Mouse (Mus musculus): ENCODE measurements around the gene Kirrel3. TPM values are rescaled to one million over a fixed set of nuclear protein-coding genes. Genes with fewer than 3 reads are reported as not detected.

The Kirrel3 gene
- polyA plus RNA-seq, 1 experiment from 2014 or later: 5.3 TPM

GRCm38 (mm10) chr9:34695646-34696045, 210.0 kb downstream of the Kirrel3 start:
- DNase-seq (ENCODE audit: low spot score): no peak
- 80% methylated on average over 5 of the region's 5 CpGs for WGBS
- H3K27ac ChIP-seq (ENCODE audit: low read depth, low read length): no peak overlapping the region
- no peak overlapping the region for H3K4me2 ChIP-seq (ENCODE audit: low read depth, low read length, severe bottlenecking)
- H3K4me3 ChIP-seq (ENCODE audit: low read depth, low read length): no peak overlapping the region
- H3K9me3 ChIP-seq (ENCODE audit: control insufficient read depth, low read length): no peaks in the 10 kb centered on the region
- H3K27me3 ChIP-seq (ENCODE audit: control insufficient read depth, insufficient read depth, low read length): no peaks in the 10 kb centered on the region
- ATAC-seq (replicated peaks; ENCODE audit: low FRiP score): no peak
- H3K36me3 ChIP-seq (ENCODE audit: control insufficient read depth, insufficient read depth, low read length): no peaks in the 10 kb centered on the region
- no peak overlapping the region for H3K9ac ChIP-seq (ENCODE audit: low read length)
- no peaks in the 10 kb centered on the region for H3K4me1 ChIP-seq (replicated peaks; ENCODE audit: control insufficient read depth, insufficient read depth, low read length)

DNA sequence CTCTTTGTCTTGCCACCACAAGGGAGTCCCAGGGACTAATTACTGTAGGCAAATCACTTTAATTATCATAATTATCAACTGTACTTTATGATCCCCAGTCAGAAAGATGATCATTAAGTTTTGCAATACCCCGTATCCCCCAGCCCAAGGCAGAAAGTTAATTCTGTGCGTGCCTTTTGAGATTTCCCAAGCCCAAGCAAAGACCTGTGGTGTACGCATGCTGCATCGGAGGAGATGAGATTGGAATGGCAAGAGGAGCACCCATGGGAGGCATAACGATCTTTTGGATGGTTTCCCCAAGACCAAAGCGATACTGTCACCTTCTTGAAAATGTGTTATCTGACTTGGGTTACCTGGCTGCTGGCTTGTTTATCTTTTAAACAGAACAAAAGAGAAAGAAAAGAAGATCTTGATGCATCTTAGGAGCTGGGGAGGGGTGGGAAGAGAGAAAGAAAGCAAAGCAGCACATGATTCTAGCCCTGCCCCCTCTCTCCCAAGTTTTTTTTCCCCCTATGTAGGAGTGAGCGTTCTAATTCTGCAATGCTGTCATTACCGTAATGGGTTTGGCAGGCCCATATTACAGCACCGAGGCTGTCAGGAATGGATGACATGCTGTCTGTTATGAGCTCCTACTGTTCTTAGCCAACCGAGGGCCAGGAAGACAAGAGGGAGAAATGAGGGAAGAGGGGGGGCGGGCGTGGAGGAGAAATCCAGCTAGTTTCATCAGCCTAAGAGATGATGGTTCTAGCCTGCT, 218.0 kb downstream of the Kirrel3 start:
- Histone ChIP-seq H3K9me3 (ENCODE audit: control insufficient read depth, low read length) (no peaks in the 10 kb centered on the region), H3K9ac (ENCODE audit: low read length) (no peak overlapping the region), H3K27me3 (ENCODE audit: control insufficient read depth, insufficient read depth, low read length) (no peaks in the 10 kb centered on the region), H3K36me3 (ENCODE audit: control insufficient read depth, insufficient read depth, low read length) (no peaks in the 10 kb centered on the region), H3K4me2 (ENCODE audit: low read depth, low read length, severe bottlenecking) (no peak overlapping the region), H3K27ac (ENCODE audit: low read depth, low read length) (no peak overlapping the region), H3K4me3 (ENCODE audit: low read depth, low read length) (no peak overlapping the region), H3K4me1 (replicated peaks; ENCODE audit: control insufficient read depth, insufficient read depth, low read length) (peaks cover 2% of the 10 kb centered on the region; the same call in 1 of the 2 replicates)
- DNase-seq (ENCODE audit: low spot score): no peak
- 79% methylated on average over 12 of the region's 12 CpGs for WGBS
- ATAC-seq (replicated peaks; ENCODE audit: low FRiP score): no peak

DNA sequence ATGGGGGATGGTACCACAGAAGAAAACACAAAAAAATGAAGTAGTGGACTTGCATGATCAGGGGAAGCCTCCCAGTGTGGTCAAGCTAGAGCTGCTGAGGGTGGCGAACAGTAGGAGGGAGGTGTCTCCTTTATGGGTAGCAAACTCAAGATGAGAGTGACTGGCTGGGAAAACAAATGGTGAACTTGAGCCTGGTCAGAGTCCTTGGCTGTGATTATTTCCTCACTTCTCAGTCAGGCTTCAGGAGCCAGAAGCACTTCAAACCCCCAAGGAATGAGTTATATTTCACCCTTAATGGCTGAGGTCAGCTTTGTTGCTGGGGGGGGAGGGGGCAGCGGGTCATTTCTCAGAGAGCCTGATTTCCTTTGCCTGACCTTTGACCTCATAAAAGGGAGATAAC, 218.7 kb downstream of the Kirrel3 start:
- Histone ChIP-seq H3K9me3 (ENCODE audit: control insufficient read depth, low read length) (no peaks in the 10 kb centered on the region), H3K4me1 (replicated peaks; ENCODE audit: control insufficient read depth, insufficient read depth, low read length) (peaks cover 2% of the 10 kb centered on the region; the same call in 1 of the 2 replicates), H3K4me2 (ENCODE audit: low read depth, low read length, severe bottlenecking) (no peak overlapping the region), H3K36me3 (ENCODE audit: control insufficient read depth, insufficient read depth, low read length) (no peaks in the 10 kb centered on the region), H3K27me3 (ENCODE audit: control insufficient read depth, insufficient read depth, low read length) (no peaks in the 10 kb centered on the region), H3K4me3 (ENCODE audit: low read depth, low read length) (no peak overlapping the region), H3K27ac (ENCODE audit: low read depth, low read length) (no peak overlapping the region), H3K9ac (ENCODE audit: low read length) (no peak overlapping the region)
- DNase-seq (ENCODE audit: low spot score) (no peak), ATAC-seq (replicated peaks; ENCODE audit: low FRiP score) (no peak)
- WGBS: 63% methylated on average over 2 of the region's 2 CpGs

GRCm38 (mm10) chr9:34706350-34706873, 220.7 kb downstream of the Kirrel3 start:
- Histone ChIP-seq H3K4me3 (ENCODE audit: low read depth, low read length) (no peak overlapping the region), H3K4me1 (replicated peaks; ENCODE audit: control insufficient read depth, insufficient read depth, low read length) (peaks cover 2% of the 10 kb centered on the region; the same call in 1 of the 2 replicates), H3K9me3 (ENCODE audit: control insufficient read depth, low read length) (no peaks in the 10 kb centered on the region), H3K36me3 (ENCODE audit: control insufficient read depth, insufficient read depth, low read length) (no peaks in the 10 kb centered on the region), H3K4me2 (ENCODE audit: low read depth, low read length, severe bottlenecking) (no peak overlapping the region), H3K27me3 (ENCODE audit: control insufficient read depth, insufficient read depth, low read length) (0 out of 2 replicates have a peak, but pooled peaks cover 2% of the 10 kb centered on the region), H3K9ac (ENCODE audit: low read length) (no peak overlapping the region), H3K27ac (ENCODE audit: low read depth, low read length) (no peak overlapping the region)
- ATAC-seq (replicated peaks; ENCODE audit: low FRiP score): peak; percentile 44
- DNase-seq (ENCODE audit: low spot score): no peak
- WGBS: 52% methylated on average over 4 of the region's 4 CpGs

GRCm38 (mm10) chr9:34708691-34709090, 223.0 kb downstream of the Kirrel3 start:
- H3K27me3 ChIP-seq (ENCODE audit: control insufficient read depth, insufficient read depth, low read length): 0 out of 2 replicates have a peak, but pooled peaks cover 2% of the 10 kb centered on the region
- no peak overlapping the region for H3K27ac ChIP-seq (ENCODE audit: low read depth, low read length)
- ATAC-seq (replicated peaks; ENCODE audit: low FRiP score) (no peak), DNase-seq (ENCODE audit: low spot score) (no peak)
- H3K9me3 ChIP-seq (ENCODE audit: control insufficient read depth, low read length): no peaks in the 10 kb centered on the region
- peaks cover 2% of the 10 kb centered on the region; the same call in 1 of the 2 replicates for H3K4me1 ChIP-seq (replicated peaks; ENCODE audit: control insufficient read depth, insufficient read depth, low read length)
- no peak overlapping the region for H3K4me3 ChIP-seq (ENCODE audit: low read depth, low read length)
- 92% methylated on average over 6 of the region's 6 CpGs for WGBS
- H3K36me3 ChIP-seq (ENCODE audit: control insufficient read depth, insufficient read depth, low read length): no peaks in the 10 kb centered on the region
- no peak overlapping the region for H3K9ac ChIP-seq (ENCODE audit: low read length)
- no peak overlapping the region for H3K4me2 ChIP-seq (ENCODE audit: low read depth, low read length, severe bottlenecking)

DNA sequence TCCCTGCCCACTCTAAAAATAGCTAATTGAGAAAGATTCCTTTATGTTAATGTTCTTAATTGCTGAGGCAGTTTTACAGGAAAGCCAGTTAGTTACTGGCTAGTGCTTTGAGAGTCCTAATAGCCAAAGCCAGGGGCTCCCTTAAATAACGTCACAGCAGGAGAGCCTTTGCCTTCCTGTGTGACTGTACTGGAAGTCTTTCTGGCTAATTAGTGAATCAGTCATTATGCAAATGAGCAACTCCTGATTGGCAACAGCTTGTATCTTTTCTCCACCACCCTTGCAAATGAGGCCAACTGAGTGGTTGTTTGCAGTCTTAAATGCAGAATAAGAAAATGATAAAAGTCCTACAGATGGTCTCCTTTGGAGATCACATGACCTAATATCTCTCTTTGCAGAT, 226.3 kb downstream of the Kirrel3 start:
- no peaks in the 10 kb centered on the region; the same call in 1 of the 2 replicates for H3K4me1 ChIP-seq (replicated peaks; ENCODE audit: control insufficient read depth, insufficient read depth, low read length)
- ATAC-seq (replicated peaks; ENCODE audit: low FRiP score): peak; percentile 72; the same call in 1 of the 2 replicates
- no peak for DNase-seq (ENCODE audit: low spot score)

GRCm38 (mm10) chr9:34712996-34713395, 227.3 kb downstream of the Kirrel3 start:
- Histone ChIP-seq H3K4me3 (ENCODE audit: low read depth, low read length) (no peak overlapping the region), H3K4me2 (ENCODE audit: low read depth, low read length, severe bottlenecking) (no peak overlapping the region), H3K36me3 (ENCODE audit: control insufficient read depth, insufficient read depth, low read length) (no peaks in the 10 kb centered on the region), H3K9ac (ENCODE audit: low read length) (no peak overlapping the region), H3K27ac (ENCODE audit: low read depth, low read length) (no peak overlapping the region), H3K27me3 (ENCODE audit: control insufficient read depth, insufficient read depth, low read length) (peaks cover 2% of the 10 kb centered on the region; the same call in 1 of the 2 replicates), H3K9me3 (ENCODE audit: control insufficient read depth, low read length) (no peaks in the 10 kb centered on the region), H3K4me1 (replicated peaks; ENCODE audit: control insufficient read depth, insufficient read depth, low read length) (no peaks in the 10 kb centered on the region; the same call in 1 of the 2 replicates)
- no peak for ATAC-seq (replicated peaks; ENCODE audit: low FRiP score)
- DNase-seq (ENCODE audit: low spot score): no peak
- 73% methylated on average over 4 of the region's 4 CpGs for WGBS

More for the DNA sequence above, 226.3 kb downstream of the Kirrel3 start:
- 13% methylated on average over 1 of the region's 1 CpGs for WGBS
- H3K9me3 ChIP-seq (ENCODE audit: control insufficient read depth, low read length): no peaks in the 10 kb centered on the region
- no peak overlapping the region for H3K9ac ChIP-seq (ENCODE audit: low read length)
- no peaks in the 10 kb centered on the region for H3K36me3 ChIP-seq (ENCODE audit: control insufficient read depth, insufficient read depth, low read length)
- no peak overlapping the region for H3K4me2 ChIP-seq (ENCODE audit: low read depth, low read length, severe bottlenecking)
- peaks cover 2% of the 10 kb centered on the region; the same call in 1 of the 2 replicates for H3K27me3 ChIP-seq (ENCODE audit: control insufficient read depth, insufficient read depth, low read length)
- no peak overlapping the region for H3K4me3 ChIP-seq (ENCODE audit: low read depth, low read length)
- H3K27ac ChIP-seq (ENCODE audit: low read depth, low read length): no peak overlapping the region

GRCm38 (mm10) chr9:34713462-34713926, 227.8 kb downstream of the Kirrel3 start:
- peaks cover 2% of the 10 kb centered on the region; the same call in 1 of the 2 replicates for H3K27me3 ChIP-seq (ENCODE audit: control insufficient read depth, insufficient read depth, low read length)
- H3K9ac ChIP-seq (ENCODE audit: low read length): no peak overlapping the region
- DNase-seq (ENCODE audit: low spot score): no peak
- H3K4me3 ChIP-seq (ENCODE audit: low read depth, low read length): no peak overlapping the region
- no peak for ATAC-seq (replicated peaks; ENCODE audit: low FRiP score)
- WGBS: 91% methylated on average over 4 of the region's 4 CpGs
- no peak overlapping the region for H3K4me2 ChIP-seq (ENCODE audit: low read depth, low read length, severe bottlenecking)
- H3K36me3 ChIP-seq (ENCODE audit: control insufficient read depth, insufficient read depth, low read length): no peaks in the 10 kb centered on the region
- no peak overlapping the region for H3K27ac ChIP-seq (ENCODE audit: low read depth, low read length)
- H3K4me1 ChIP-seq (replicated peaks; ENCODE audit: control insufficient read depth, insufficient read depth, low read length): no peaks in the 10 kb centered on the region; the same call in 1 of the 2 replicates
- no peaks in the 10 kb centered on the region for H3K9me3 ChIP-seq (ENCODE audit: control insufficient read depth, low read length)
